Mouse (Mus musculus): ENCODE results near the gene Scp2.
"Not testable (repeated sequence)": the region's sequence is repeated elsewhere in the genome, so short reads cannot be mapped to it uniquely, and the experiment has no call there.

Scp2 gene

GRCm38 (mm10) chr4:108096345-108096744, 48.5 kb downstream of the Scp2 start, which contains the start of gene Podn:
Gene Podn, minus strand, starts transcription at chr4:108096445.
- no peak for DNase-seq (ENCODE audit: low spot score)

- DNase-seq (ENCODE audit: low spot score) = no peak
Observed at GRCm38 (mm10) chr4:108092741-108093397, 51.9 kb downstream of the Scp2 start.

- DNase-seq (ENCODE audit: low spot score) = no peak
Observed at GRCm38 (mm10) chr4:108083993-108084392, 60.8 kb downstream of the Scp2 start.

GRCm38 (mm10) chr4:108083032-108083735, 61.6 kb downstream of the Scp2 start:
- no peak for DNase-seq (ENCODE audit: low spot score)

GRCm38 (mm10) chr4:108082401-108082806, 62.4 kb downstream of the Scp2 start:
- DNase-seq (ENCODE audit: low spot score) = no peak

GRCm38 (mm10) chr4:108080876-108081275, 63.9 kb downstream of the Scp2 start:
- no peak for DNase-seq (ENCODE audit: low spot score)

GRCm38 (mm10) chr4:108079762-108080161, 65.0 kb downstream of the Scp2 start:
- no peak for DNase-seq (ENCODE audit: low spot score)

- not testable (repeated sequence) for DNase-seq (ENCODE audit: low spot score)
Observed at GRCm38 (mm10) chr4:108079191-108079590, 65.6 kb downstream of the Scp2 start.

- no peak for DNase-seq (ENCODE audit: low spot score)
Observed at GRCm38 (mm10) chr4:108077224-108077955, 67.4 kb downstream of the Scp2 start.

- DNase-seq (ENCODE audit: low spot score) = no peak
Observed at GRCm38 (mm10) chr4:108074204-108074823, 70.5 kb downstream of the Scp2 start.

- DNase-seq (ENCODE audit: low spot score) = no peak
Observed at GRCm38 (mm10) chr4:108072086-108072485, 72.7 kb downstream of the Scp2 start.

- DNase-seq (ENCODE audit: low spot score) = peak; percentile 92
Observed at GRCm38 (mm10) chr4:108071235-108071901, 73.4 kb downstream of the Scp2 start.

GRCm38 (mm10) chr4:108070723-108071122, 74.1 kb downstream of the Scp2 start:
- DNase-seq (ENCODE audit: low spot score) = no peak

GRCm38 (mm10) chr4:108070286-108070685, 74.5 kb downstream of the Scp2 start:
- DNase-seq (ENCODE audit: low spot score) = no peak

- no peak for DNase-seq (ENCODE audit: low spot score)
Observed at GRCm38 (mm10) chr4:108068081-108068480, 76.7 kb downstream of the Scp2 start.

- DNase-seq (ENCODE audit: low spot score) = no peak
Observed at GRCm38 (mm10) chr4:108067261-108067660, 77.5 kb downstream of the Scp2 start.

- no peak for DNase-seq (ENCODE audit: low spot score)
Observed at GRCm38 (mm10) chr4:108066569-108066968, 78.2 kb downstream of the Scp2 start.

- DNase-seq (ENCODE audit: low spot score) = no peak
Observed at GRCm38 (mm10) chr4:108065176-108065844, 79.5 kb downstream of the Scp2 start.

GRCm38 (mm10) chr4:108063616-108064015, 81.2 kb downstream of the Scp2 start:
- DNase-seq (ENCODE audit: low spot score) = no peak

- DNase-seq (ENCODE audit: low spot score) = no peak
Observed at GRCm38 (mm10) chr4:108062524-108062923, 82.3 kb downstream of the Scp2 start.

GRCm38 (mm10) chr4:108060774-108061173, 84.0 kb downstream of the Scp2 start:
- no peak for DNase-seq (ENCODE audit: low spot score)

All from ovary, adult 18-20 months (tissue).